Mouse (Mus musculus): ENCODE measurements around the gene Gm10670. TPM values are rescaled to one million over a fixed set of nuclear protein-coding genes. Genes with fewer than 3 reads are reported as not detected.
"Not testable (repeated sequence)": the region's sequence is repeated elsewhere in the genome, so short reads cannot be mapped to it uniquely, and the experiment has no call there.

The Gm10670 gene
- total RNA-seq (2021) = not detected
- long read RNA-seq, experiment 1 = 0 reads
- long read RNA-seq, experiment 2 = 0 reads

- DNase-seq = not testable (repeated sequence)
Measured at GRCm38 (mm10) chr7:20474825-20475224, at the start of gene Gm10670. Gene Gm10670 (minus strand): TSS chr7:20474925.

DNA sequence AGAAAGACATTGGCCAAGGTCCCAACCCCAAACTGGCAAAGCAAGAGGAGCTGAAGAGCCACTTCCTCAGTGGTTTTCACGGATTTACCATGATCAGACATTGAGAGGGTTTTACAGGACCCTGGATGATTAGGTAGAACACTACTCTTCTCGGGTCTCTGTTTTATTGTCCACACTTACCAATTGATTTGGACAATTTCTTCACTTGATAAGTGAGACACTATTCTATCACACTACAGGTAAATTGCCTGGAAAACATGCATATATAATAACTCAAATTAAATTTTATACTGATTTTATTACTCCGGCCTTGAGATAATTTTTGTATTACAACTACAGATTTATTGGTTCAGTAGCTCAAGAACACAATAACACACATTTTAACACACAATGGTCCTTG, 35.7 kb upstream of the Gm10670 start, which contains the start of gene Vmn1r103:
Gene Vmn1r103 (minus strand): TSS at position 101 of the 400 bp plus-strand sequence.
- intact Hi-C loops (cut with DNase I; ENCODE audit: low total_unique reads); DNase-seq: not testable (repeated sequence)

More at GRCm38 (mm10) chr7:20474825-20475224, at the start of gene Gm10670:
- intact Hi-C loops (cut with DNase I; ENCODE audit: low total_unique reads) = not testable (repeated sequence)

DNA sequence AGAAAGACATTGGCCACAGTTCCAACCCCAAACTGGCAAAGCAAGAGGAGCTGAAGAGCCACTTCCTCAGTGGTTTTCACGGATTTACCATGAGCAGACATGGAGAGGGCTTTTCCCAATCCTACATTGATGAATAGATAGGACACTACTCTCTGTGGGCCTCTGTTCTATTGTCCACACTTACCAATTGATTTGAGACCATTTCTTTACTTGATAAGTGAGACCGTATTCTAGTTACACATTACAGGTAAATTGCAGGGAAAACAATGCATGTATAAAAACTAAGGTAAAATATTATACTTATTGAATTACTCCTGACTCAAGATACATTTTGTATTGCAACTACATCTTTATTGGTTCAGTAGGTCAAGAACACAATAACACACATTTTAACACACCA, 32.2 kb downstream of the Gm10670 start, which contains the start of gene Vmn1r101:
Gene Vmn1r101 (minus strand): TSS at position 101 of the 400 bp plus-strand sequence.
- DNase-seq; intact Hi-C loops (cut with DNase I; ENCODE audit: low total_unique reads): not testable (repeated sequence)

Other genes starting within 250 kb of the Gm10670 start
- not detected for gene Gm4498, start 241.1 kb downstream of the Gm10670 start, total RNA-seq (2021)
- gene Gm5890, start 212.1 kb downstream of the Gm10670 start, total RNA-seq (2021) = not detected
- gene Gm4133, start 140.9 kb downstream of the Gm10670 start, total RNA-seq (2021) = not detected
- not detected for gene Gm5728, start 99.5 kb downstream of the Gm10670 start, total RNA-seq (2021)
- not detected for gene Vmn1r100, start 57.0 kb downstream of the Gm10670 start, total RNA-seq (2021)
- gene Vmn1r101, start 32.3 kb downstream of the Gm10670 start, total RNA-seq (2021) = not detected
- gene Vmn1r103, start 35.6 kb upstream of the Gm10670 start, total RNA-seq (2021) = not detected
- not detected for gene Vmn1r104, start 58.9 kb upstream of the Gm10670 start, total RNA-seq (2021)
- not detected for gene Gm5726, start 70.8 kb upstream of the Gm10670 start, total RNA-seq (2021)
- not detected for gene Gm4141, start 101.3 kb upstream of the Gm10670 start, total RNA-seq (2021)
- not detected for gene Gm4513, start 124.1 kb upstream of the Gm10670 start, total RNA-seq (2021)
- not detected for gene Vmn1r107, start 194.0 kb upstream of the Gm10670 start, total RNA-seq (2021)
- gene Vmn1r111, start 228.3 kb upstream of the Gm10670 start, total RNA-seq (2021) = not detected